Mouse (Mus musculus) megakaryocyte, adult 5-6 weeks (primary cell): ENCODE data around the gene Hmcn1. TPM values are rescaled to one million over a fixed set of nuclear protein-coding genes. Genes with fewer than 3 reads are reported as not detected.

Experiments used
- ATAC-seq: 2 replicates; pipeline ENCODE4 v1.8.0; 2016; ENCODE audit warnings: mild to moderate bottlenecking, inconsistent platforms; ENCODE audit not compliant: poor library complexity, severe bottlenecking
- total RNA-seq, 2 experiments: library from RNA; stranded (forward) in 1 of 2; stranded (reverse) in 1 of 2; fragments of 153-499, 151-499 nt in 1 of 2; fragments of 221-1000, 200-1000 nt in 1 of 2; gene quantifications; 2 replicates each; pipeline versions ENCODE4 v1.2.3 to v1.2.4; 2015 to 2017

Gene Hmcn1
- total RNA-seq, 2 experiments from 2014 or later, result not detected

DNA sequence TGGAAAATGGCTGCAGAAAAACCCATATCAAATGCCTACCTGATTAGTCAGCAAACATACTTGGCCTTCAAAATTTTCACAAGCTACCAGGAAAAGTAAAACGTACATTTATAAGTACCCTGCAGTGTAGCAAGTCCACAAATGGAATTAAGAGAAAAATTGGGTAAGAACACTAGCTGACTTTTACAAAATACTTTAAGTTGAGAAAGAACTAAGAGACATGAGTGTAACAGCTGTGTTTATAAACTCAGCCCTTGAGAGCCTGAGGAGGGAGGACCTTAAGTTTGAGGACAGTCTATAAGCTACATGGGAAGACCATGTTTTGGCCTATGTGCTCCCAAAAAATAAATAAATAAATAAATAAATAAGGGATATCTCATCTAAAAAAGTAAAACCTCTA is 107.0 kb downstream of the Hmcn1 start:
- no peak for ATAC-seq

DNA sequence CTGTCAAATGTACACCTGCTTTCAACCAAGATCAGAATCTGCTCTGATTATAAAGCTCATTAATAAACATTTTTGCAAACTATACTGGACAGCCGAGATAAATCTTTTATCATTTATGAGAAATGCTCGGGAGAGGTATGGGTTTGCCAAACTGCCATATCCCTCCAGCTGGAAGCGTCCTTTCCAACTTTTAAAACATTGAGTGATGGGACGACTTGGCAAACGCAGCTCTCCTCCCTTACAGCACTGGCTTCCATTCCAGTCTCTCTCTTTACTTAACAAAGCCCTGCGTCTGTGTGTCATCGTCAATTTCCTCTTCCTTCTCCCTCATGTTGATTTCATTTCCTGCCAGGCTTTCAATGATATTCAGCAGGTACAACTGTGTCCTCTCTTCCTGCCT is 114.8 kb downstream of the Hmcn1 start:
- ATAC-seq, result no peak

DNA sequence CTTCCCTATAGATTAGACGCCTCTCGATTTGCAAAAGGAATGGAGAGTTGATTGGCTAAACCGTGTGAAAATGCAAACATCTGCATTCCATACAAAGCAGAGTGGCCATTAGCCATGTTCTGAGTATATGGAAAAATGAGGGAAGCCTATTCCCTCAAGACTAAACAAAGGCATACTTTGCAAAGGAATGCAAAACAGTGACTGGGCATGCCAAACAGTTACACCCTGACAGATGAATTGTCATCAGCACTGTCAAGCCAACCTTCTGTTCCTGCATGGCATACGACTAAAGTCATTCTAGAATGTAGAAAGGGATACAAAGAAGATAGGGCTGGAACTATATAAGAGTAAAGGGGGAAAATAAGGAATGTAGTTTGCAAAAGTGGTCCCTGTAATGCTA is 115.3 kb downstream of the Hmcn1 start:
- no peak for ATAC-seq

DNA sequence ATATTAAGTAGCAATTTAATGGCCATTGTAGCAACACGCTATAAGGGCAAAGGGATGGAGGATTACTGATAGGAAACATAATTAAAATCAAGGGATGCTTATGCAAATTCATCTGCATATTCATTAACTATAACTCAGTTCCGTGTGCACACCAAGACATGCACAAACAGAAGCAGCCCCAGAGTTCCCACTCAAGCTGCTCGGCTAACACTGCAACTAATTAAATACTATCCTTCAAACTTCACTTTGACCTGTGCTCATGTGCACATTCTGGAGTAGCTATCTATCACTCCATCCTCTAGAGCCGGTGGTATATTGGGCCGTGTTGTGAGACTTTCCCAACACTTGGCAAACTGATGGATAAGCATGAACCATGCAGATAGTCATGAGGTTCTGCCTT is 119.2 kb downstream of the Hmcn1 start:
- no peak for ATAC-seq

DNA sequence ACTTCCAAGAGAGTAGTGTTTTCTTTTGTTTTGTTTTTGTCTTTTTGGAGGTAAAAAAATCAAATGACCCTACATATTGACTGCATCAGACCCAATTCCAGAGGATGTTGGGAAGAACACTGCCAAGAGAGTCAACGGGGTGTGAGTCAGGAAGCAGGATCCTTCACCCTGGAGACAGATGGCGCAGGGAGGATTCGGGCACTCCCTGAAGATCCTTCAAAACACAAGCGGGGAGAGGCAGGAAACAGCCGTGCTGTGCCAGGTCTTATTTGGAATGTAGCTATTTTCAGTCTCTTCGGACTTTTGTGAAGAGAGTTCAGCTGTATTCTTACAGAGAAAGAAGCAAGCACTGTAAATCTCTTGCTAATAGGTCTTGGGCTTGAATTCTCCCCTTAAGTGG is 120.0 kb downstream of the Hmcn1 start:
- ATAC-seq, result no peak

DNA sequence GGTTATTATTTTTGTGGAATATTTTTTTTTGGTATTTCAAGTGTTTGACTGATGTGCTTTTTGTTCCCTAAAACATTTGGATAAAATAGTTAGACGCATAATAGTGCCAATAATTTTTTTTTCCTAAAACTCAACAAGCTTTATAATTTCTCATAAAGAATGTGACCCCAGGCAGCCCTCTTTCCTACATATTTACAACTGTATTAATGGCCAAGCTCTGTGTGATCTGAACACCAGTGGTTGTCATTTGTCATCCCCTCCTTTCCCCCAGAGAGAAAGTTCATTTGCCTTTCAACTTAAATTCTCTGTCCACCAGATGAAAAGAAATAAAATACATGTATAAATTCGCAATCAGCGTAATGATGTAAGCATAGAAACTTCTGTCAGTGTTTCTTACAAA is 121.1 kb downstream of the Hmcn1 start:
- no peak for ATAC-seq

DNA sequence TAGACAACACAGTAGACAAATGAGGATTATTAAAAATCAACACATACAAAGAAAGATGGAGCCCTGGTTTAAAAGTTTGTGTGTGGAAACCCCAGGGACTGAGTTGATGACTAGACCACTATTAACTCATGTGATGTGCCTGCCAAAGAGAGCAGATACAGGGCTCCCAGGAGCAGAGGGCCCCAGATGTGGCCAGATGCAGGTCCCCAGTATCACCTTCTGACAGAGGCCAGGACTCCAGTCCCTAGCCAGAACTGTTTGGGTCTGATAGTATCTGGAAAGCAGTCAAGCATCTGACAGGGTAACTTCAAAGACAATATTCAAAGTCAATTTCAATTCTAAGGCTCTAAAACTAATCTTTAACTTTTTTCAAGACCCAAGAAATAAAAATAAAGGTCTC is 124.0 kb downstream of the Hmcn1 start:
- ATAC-seq, result no peak

DNA sequence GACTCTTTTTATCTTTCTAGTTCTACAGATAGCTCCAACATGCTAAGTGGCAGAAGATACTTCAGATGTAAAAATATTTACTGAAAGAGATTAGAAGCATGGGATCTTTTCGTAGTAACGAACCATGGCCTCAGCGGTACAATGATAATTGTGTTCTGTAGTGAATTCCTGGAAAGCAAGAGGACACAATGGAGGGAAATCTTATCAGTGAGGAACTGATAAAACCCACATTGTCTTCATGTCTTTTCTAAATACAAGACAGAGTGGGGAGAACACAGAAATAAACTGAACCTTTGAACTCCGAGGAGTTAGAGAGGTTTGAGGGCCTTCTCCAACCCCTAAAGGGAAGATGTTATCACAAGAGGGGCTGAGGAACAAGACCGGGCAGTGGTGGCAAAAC is 126.6 kb downstream of the Hmcn1 start:
- no peak for ATAC-seq

DNA sequence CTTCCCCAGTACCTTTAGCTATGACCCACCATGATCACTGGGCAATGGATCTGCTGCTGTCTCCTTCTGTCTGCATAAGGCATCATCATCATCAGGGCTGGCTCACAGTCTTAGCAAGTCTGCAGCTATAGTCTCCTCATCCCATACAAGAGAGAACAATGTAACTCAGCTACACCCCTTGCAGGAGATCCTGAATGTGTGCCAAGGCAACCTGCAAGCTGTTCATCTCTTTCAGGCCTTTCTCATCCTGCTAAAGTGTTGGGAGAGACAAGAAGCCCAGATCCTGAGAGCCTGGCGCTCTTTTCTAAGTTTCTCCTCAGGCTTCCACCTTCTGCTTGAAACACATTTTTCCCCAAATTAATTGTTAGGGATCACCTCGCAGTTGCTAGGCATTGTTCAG is 135.5 kb downstream of the Hmcn1 start:
- ATAC-seq, result no peak

DNA sequence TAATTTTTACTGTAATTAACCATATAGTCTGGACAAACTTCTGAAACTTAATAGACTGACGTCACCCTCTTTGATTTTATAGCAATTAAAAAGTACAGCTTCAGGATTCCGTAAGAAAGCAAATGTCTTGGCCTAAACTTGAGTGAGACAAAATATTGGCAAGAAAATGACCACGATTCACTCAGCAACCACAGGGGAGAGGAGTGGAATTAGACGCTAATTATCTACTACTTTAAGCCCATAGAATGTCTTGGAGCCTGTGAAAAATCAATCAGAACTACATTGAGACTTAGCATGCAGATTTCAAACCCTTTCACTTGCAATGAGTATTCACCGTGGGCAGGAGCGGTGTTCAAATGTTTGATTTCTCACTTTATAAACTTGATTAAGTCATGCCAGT is 159.8 kb downstream of the Hmcn1 start:
- ATAC-seq, result no peak

DNA sequence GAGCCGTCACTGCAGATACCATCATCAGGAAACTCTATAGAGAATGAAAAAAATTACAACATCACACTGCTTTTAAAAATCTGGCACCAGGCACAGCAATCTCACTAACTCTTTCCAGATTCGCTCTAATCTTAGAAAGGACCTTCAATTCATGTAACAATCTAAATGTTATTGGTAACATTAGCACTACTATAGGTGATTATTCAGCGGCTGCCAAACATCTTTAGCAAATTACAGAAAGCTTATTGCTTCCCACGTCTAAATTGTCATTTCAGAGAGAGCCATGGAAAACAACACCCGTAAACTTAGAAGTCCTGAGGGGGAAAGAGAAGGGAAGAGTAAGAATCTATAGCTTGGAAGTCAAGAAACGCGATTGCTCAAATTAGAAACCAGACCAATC is 163.4 kb downstream of the Hmcn1 start:
- ATAC-seq, result no peak

DNA sequence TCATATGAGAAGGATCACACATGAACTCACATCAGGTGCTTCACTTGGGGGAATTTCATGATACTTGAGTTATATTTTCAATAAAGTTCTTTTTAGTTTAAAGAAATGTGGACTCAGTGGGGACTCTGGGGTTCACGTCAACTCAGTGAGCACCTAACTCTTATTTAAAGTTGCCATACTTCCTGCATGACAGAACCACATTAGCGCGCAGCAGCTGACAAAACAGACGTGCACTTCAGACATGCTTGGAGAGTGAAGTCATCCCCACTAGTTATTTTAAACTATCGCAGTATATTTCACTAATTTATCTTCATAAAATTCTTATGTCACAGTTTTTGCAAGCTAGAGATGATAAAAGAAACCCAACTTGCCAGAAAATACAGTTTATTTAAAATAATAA is 166.1 kb downstream of the Hmcn1 start:
- ATAC-seq, result no peak

DNA sequence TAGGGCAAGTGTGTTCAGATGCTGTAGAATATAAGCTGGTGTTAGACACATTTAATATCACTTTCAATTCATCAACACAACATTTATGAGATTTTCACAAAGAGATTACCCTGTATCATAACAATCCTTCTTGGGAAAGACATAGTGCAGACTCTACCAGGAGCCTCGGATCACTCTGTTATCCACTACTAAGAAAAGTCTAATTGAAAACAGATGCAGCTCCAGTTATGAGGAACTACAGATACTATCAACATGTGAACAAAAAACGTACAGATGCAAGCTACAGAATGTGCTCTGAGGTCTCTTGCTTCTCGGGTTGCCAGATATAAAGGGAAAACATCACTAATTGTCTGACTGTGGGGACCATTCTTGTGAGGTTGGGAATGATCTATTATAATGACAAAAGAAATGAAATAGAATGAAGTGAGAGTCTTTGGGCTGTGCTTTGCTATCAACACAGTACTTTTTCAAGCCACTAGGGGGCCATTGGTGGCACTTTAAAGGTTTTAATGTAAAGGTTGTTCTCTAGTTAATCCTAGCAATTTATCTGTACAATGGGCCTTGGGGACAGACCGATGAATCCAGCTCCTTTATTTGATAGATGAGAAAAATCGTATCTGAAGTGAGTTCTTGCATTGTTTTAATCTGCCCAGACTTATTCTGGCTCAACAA is 168.8 kb downstream of the Hmcn1 start:
- ATAC-seq, result peak; percentile 45; the same call in 1 of the 2 replicates

DNA sequence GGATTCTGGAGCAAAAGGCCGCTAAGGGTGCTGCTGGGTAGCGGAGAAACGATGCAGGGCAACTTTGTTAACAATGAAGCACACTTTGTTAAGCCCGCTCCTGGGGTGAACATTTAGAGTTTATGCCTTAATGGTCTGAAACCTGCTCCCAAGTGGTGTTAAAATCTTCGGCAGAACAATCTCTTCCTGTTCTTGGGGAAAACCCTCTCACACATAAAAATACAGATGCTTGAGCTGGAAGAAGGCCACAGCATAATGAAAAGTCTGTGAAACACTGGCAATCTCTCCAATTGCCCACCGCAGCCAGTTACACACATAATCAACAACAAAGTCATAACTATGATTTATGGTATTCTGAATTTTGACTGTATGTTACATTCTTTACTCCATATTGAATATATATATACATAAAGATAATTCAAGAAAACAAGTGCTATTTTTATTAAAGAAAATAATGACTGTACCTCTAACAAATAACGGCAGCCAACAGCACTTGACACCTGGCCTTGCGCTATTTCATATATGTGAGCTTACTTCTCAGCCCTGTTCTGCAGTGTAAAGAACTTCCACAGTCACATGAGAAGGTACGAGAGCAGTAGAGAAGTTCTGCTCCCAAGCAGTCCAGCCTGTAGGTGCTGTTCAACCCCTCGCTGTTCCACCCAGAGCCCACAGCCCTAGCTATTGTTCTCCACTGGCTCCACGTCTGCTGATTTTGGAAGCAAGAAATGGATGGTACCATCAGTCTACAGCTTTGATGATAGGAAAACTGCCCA is 177.0 kb downstream of the Hmcn1 start:
- no peak for ATAC-seq

DNA sequence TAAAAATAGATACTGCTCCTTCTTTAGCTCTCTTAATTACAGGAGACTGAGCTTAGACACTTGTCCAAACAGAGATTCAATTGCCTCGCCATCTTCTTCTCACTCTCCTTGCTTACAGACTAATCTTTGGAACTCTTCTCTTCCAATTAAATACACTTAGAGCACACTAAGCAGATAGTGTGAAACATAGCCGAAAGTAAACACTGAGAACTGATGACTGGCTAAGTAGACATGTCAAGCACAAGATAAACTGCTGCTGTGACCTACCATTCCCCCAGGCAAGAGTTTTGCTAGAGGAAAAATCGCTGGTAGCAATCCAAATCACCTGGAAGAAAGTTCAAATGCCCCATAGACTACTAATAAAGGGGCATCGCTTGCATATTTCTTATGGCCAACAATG is 178.3 kb downstream of the Hmcn1 start:
- no peak for ATAC-seq

DNA sequence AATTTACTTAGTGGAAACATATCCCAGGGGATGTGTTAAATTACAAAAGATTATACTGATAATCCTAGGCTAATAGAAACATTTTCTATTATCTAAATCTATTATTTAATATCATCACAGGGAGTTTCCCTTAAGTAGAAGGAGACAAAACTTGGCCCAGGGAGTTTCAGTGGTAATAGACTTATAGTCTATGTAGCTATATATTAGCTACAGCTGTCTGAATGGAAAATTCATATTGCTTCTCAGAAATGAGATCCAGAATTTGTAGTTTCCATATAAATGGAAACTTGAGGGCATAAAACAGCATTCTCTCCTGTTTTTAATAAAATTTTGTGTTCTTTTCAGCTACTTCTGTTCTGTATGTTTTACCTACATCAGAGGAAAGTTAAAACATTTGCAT is 179.9 kb downstream of the Hmcn1 start:
- ATAC-seq, result no peak

DNA sequence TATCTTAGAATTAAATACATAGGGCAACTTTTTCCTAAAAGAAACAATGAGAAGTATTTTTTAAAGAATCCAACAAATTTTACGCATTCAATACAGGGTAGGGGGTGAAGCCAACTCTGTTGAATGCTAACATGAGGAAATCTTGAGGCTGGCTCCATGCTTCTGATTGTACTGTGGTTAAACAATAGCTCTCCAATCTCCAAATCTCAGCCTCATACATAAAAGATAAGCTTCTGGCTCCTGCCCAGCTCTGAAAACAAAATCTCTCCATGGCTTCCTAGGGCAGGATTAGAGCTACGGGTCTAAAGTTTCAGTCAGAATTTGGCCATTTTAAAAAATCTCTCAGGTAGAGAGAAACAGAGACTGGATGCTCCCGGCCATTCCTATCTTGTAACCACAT is 186.4 kb downstream of the Hmcn1 start:
- no peak for ATAC-seq

DNA sequence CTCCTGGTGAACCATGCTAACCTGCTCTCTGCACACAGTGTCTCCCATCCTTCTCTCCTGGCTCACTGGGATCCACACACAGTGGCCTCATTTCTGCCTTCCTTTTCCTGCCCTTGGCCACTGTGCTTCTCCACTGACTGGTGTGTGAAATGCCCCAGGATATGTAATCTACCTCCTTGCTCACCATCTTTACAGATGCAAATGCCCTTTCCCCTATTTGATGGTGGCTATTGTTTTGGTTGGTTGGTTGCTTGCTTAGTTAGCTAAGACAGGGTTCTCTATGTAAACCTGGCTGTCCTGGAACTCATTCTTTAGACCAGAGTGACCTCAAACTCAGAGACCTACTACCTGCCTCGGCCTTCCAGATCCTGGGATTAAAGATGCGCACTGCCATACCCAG is 187.8 kb downstream of the Hmcn1 start:
- no peak for ATAC-seq

DNA sequence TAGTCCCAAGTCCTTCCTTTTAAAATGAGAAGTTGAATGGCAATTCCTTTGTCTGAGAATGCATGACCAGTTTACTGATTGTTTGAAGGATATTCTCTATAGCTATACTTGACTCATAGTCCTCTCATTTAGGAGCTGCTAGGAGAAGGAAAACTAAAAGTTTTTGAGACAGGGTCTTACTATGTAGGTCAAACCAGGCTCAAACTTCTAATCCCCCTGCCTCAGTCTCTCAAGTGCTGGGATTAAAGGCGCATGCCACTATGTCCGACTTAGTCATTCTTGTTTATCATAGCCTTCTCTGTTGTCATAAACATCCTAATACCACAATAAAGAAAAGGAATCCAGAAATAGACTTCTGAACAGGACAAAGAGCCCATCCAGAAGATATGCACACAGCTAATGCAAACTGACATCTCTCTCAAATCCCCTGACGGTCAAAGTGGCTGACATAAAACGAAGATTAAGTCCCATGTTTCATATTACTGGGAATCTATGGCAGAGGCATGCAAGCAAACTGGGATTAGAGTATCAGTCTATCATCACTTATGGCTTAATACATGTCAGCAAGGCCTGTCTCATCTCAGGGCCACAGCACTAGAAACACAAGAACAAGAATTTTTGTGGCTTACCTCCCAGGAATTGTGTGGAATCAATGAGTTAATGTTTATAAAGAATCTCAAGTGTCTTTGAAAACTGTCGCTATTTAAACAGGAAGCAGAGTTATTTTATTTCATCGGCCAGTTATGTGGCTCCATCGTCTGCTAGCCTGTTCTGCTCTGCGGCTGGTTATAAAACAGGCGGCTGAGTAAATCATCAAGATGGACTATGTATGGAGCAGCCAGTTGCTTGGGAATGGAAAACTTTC is 188.8 kb downstream of the Hmcn1 start:
- no peak for ATAC-seq

DNA sequence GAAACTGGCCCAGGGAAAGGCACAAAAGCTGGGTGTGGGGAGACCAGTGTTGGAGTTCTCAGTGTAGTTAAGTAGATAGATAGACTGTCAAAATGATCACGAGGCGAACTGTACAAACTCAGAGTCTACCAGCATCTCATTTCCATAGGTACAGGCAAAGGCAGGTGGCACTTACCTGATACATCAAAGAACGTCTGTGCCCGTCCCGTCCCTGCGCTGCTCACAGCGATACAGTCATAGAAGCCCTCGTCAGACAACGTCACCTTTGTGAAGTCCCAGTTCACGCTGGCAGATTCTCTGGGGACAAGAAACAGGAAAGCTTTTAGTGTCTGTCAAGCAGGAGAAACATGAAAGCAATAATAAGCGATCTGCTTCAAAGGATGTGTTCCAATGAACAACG is 190.6 kb downstream of the Hmcn1 start:
- ATAC-seq, result no peak

DNA sequence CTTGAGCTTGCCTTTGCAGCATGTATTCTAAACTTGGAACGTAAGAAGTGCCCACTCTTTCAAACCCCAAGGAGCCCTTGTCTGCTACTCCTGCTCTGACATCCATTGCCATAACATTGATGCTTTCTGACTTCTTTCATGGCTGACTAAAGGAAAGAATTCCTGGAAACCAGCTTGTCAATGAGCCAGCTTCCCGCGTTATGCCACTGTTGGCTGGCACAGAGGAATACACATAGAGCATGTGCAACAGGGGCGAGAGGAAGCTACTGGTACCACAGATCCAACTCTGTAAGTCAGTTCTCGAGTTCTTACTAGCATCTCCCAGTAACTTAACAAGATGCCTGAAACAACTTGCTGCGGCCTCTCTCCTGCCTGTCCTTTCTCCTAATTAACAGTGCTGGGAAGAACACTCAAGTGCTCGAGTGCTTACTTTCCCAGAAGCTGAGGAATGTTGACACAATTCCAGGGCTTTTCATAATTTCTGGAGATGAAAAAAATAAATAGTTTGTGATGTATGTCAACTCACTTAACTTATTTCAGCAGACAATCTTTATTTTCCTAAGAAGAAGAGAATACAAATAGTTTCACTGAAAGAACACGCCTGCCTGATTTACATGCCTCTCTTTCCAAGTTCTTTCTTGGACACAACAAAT is 192.5 kb downstream of the Hmcn1 start:
- ATAC-seq, result no peak
